Mouse (Mus musculus): ENCODE measurements around the gene Frmd6. TPM values are rescaled to one million over a fixed set of nuclear protein-coding genes. Genes with fewer than 3 reads are reported as not detected.

The Frmd6 gene
- total and polyA plus RNA-seq, 3 experiments, result 2.5 to 4.5 (median 3.5) TPM

DNA sequence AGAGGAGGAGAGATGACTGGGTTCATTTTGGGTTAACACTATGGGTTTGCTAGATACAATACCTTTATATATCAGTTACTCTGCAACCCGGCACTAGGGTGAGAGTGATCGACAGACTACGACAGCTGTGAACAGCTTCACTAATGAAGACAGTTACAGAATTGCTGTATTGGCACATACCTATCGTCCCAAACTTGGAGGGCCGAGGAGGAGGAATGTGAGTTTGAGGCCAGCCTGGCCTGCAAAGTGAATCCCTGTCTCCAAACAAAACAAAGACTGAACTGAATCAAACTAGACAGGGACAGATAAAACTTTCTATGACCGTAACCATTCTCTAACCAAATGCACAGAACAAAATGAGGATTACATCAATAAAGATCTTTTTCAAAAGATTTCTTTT lies 36.0 kb upstream of the Frmd6 start:
- Histone ChIP-seq H3K9ac (ENCODE audit: insufficient read depth, low read depth) (no peak overlapping the region), H3K4me1 (ENCODE audit: control insufficient read depth in 1 of 2, insufficient read depth in 2 of 2) (no peaks in the 10 kb centered on the region), H3K79me2 (replicated peaks; ENCODE audit: control insufficient read depth, extremely low read depth, insufficient read depth, poor library complexity, severe bottlenecking) (no peaks in the 10 kb centered on the region), H3K4me2 (ENCODE audit: insufficient read depth, low read depth, poor library complexity, severe bottlenecking) (no peak overlapping the region), H3K27me3 (replicated peaks) (peaks cover 2% of the 10 kb centered on the region), H3K36me3 (replicated peaks in 1 of 2; ENCODE audit: control insufficient read depth in 1 of 2, insufficient read depth in 1 of 2, low read length in 1 of 2) (no peaks in the 10 kb centered on the region), H3K9me3 (replicated peaks; ENCODE audit: low read length) (no peaks in the 10 kb centered on the region), H3K27ac (ENCODE audit: insufficient read depth, low read depth) (no peak overlapping the region), H3K4me3 (replicated peaks in 1 of 3; ENCODE audit: low read depth in 2 of 3, low read length in 2 of 3, poor library complexity in 1 of 3) (no peak overlapping the region)
- in situ Hi-C loops (cut with MboI; ENCODE audit: low pct_ligation_motif_present, low pct_unique_long_range_greater_than_20kb, low sequenced_read_pairs), result no loop called here
- TF ChIP-seq PAX5 (IDR thresholded peaks at IDR 0.05; ENCODE audit: low read length) (no peak), CTCF (conservative IDR thresholded peaks at IDR 0.05 in 1 of 2, IDR thresholded peaks at IDR 0.05 in 1 of 2; ENCODE audit: low read depth in 2 of 2, low read length in 2 of 2) (no peak), NELFE (IDR thresholded peaks at IDR 0.05; ENCODE audit: low read depth, low read length) (no peak), MYC (IDR thresholded peaks at IDR 0.05; ENCODE audit: low read depth, low read length) (no peak), CHD1 (IDR thresholded peaks at IDR 0.05; ENCODE audit: low read depth, low read length) (no peak), JUN (IDR thresholded peaks at IDR 0.05; ENCODE audit: insufficient read depth, low read depth, low read length) (no peak), POLR2AphosphoS2 (IDR thresholded peaks at IDR 0.05; ENCODE audit: low read depth, low read length) (no peak), ZNF384 (IDR thresholded peaks at IDR 0.05; ENCODE audit: low read depth, low read length) (no peak), MEF2A (IDR thresholded peaks at IDR 0.05; ENCODE audit: borderline replicate concordance, low read depth, low read length) (no peak), SMC3 (IDR thresholded peaks at IDR 0.05; ENCODE audit: low read depth, low read length) (no peak), TCF12 (IDR thresholded peaks at IDR 0.05; ENCODE audit: low read depth, low read length) (no peak), POLR2A (IDR thresholded peaks at IDR 0.05; ENCODE audit: low read depth, low read length) (no peak), USF1 (IDR thresholded peaks at IDR 0.05; ENCODE audit: low read depth, low read length) (no peak), KAT2A (IDR thresholded peaks at IDR 0.05; ENCODE audit: insufficient replicate concordance, low read length) (no peak), ZKSCAN1 (IDR thresholded peaks at IDR 0.05; ENCODE audit: borderline replicate concordance, low read depth, low read length) (no peak), MAFK (IDR thresholded peaks at IDR 0.05; ENCODE audit: insufficient replicate concordance, low read length) (no peak), E2F4 (IDR thresholded peaks at IDR 0.05; ENCODE audit: insufficient replicate concordance, low read depth, low read length) (no peak)
- no peak for DNase-seq (ENCODE audit: extremely low read depth)
- dilution Hi-C loops (cut with MboI; ENCODE audit: extremely low pct_ligation_motif_present, extremely low pct_unique_long_range_greater_than_20kb, low sequenced_read_pairs), result no loop called here

- in situ Hi-C loops (cut with MboI; ENCODE audit: low pct_ligation_motif_present, low pct_unique_long_range_greater_than_20kb, low sequenced_read_pairs), result no loop called here
- H3K27ac ChIP-seq (ENCODE audit: insufficient read depth, low read depth), result no peak overlapping the region
- TF ChIP-seq NRF1 (IDR thresholded peaks at IDR 0.05; ENCODE audit: low read depth, low read length) (no peak), GABPA (IDR thresholded peaks at IDR 0.05; ENCODE audit: insufficient replicate concordance, low read depth, low read length) (no peak), RAD21 (IDR thresholded peaks at IDR 0.05; ENCODE audit: low read depth, low read length) (no peak), E2F4 (IDR thresholded peaks at IDR 0.05; ENCODE audit: insufficient replicate concordance, low read depth, low read length) (no peak), MEF2A (IDR thresholded peaks at IDR 0.05; ENCODE audit: borderline replicate concordance, low read depth, low read length) (no peak)
- no peak overlapping the region for H3K4me3 ChIP-seq (replicated peaks in 1 of 3; ENCODE audit: low read depth in 2 of 3, low read length in 2 of 3, poor library complexity in 1 of 3)
- no peak overlapping the region for H3K4me2 ChIP-seq (ENCODE audit: insufficient read depth, low read depth, poor library complexity, severe bottlenecking)
- H3K9ac ChIP-seq (ENCODE audit: insufficient read depth, low read depth), result no peak overlapping the region
- no peaks in the 10 kb centered on the region for H3K9me3 ChIP-seq (replicated peaks; ENCODE audit: low read length)
- H3K27me3 ChIP-seq (replicated peaks), result peaks cover 2% of the 10 kb centered on the region
- DNase-seq (ENCODE audit: extremely low read depth), result no peak
- no peaks in the 10 kb centered on the region for H3K79me2 ChIP-seq (replicated peaks; ENCODE audit: control insufficient read depth, extremely low read depth, insufficient read depth, poor library complexity, severe bottlenecking)
- dilution Hi-C loops (cut with MboI; ENCODE audit: extremely low pct_ligation_motif_present, extremely low pct_unique_long_range_greater_than_20kb, low sequenced_read_pairs), result no loop called here
- H3K36me3 ChIP-seq (replicated peaks in 1 of 2; ENCODE audit: control insufficient read depth in 1 of 2, insufficient read depth in 1 of 2, low read length in 1 of 2), result no peaks in the 10 kb centered on the region
- no peaks in the 10 kb centered on the region for H3K4me1 ChIP-seq (ENCODE audit: control insufficient read depth in 1 of 2, insufficient read depth in 2 of 2)
These were observed 32.0 kb upstream of the Frmd6 start for GRCm38 (mm10) chr12:70793291-70793690.
